In genomic region chr10:91169414-91170065, GRCm38 (mm10) we compare ENCODE assay signal across 8 mouse cellular contexts. TPM values are rescaled to one million over a fixed set of nuclear protein-coding genes. Genes with fewer than 3 reads are reported as not detected.
DNase-seq lines count a peak whose midpoint lies in the region; ATAC-seq and TF ChIP-seq lines count a peak whose summit lies in the region.

No protein-coding gene starts in this region.

- TF ChIP-seq CTCF in gastrocnemius, adult 2 months (IDR thresholded peaks at IDR 0.05), result no peak
- no peak for TF ChIP-seq CTCF in liver, embryonic 14.5 days (IDR thresholded peaks at IDR 0.05; ENCODE audit: low read depth)

- H3K36me3 ChIP-seq in forebrain, embryonic 14.5 days (ENCODE audit: control insufficient read depth, insufficient read depth, low read length), result peaks cover 12% of the 10 kb centered on the region
- H3K36me3 ChIP-seq in liver, embryonic 14.5 days (replicated peaks; ENCODE audit: control insufficient read depth, insufficient read depth, low read depth), result peaks cover 36% of the 10 kb centered on the region

- DNase-seq in gastrocnemius, adult 2 months, result no peak
- DNase-seq in gastrocnemius, adult 18-20 months (ENCODE audit: low spot score), result no peak
- peak; percentile 43 for DNase-seq in 416B (ENCODE audit: low read depth)
- no peak for DNase-seq in forebrain, embryonic 14.5 days (ENCODE audit: low spot score)
- no peak for DNase-seq in liver, embryonic 14.5 days (ENCODE audit: low read depth in 3 of 3, low spot score in 3 of 3)
- no peak for DNase-seq in gastrocnemius, postnatal 36 days
- DNase-seq in embryo, embryonic 9.5 days (ENCODE audit: extremely low spot score), result no peak

- TF ChIP-seq EP300 in liver, embryonic 14.5 days (IDR thresholded peaks at IDR 0.05; ENCODE audit: low read depth), result no peak

- no peak for ATAC-seq in forebrain, embryonic 14.5 days
- ATAC-seq in liver, embryonic 14.5 days (ENCODE audit: insufficient read depth), result no peak
- no peak for ATAC-seq in frontal cortex, adult (ENCODE audit: low TSS enrichment)

- WGBS in forebrain, embryonic 14.5 days, result 38% methylated on average over 17 of the region's 17 CpGs
- 10% methylated on average over 17 of the region's 17 CpGs for WGBS in liver, embryonic 14.5 days (ENCODE audit: insufficient replicate concordance)

- H3K9me3 ChIP-seq in forebrain, embryonic 14.5 days (replicated peaks; ENCODE audit: control insufficient read depth, low read length), result no peaks in the 10 kb centered on the region
- no peaks in the 10 kb centered on the region for H3K9me3 ChIP-seq in liver, embryonic 14.5 days (ENCODE audit: control insufficient read depth, low read length)

- no peaks in the 10 kb centered on the region for H3K27me3 ChIP-seq in forebrain, embryonic 14.5 days (replicated peaks; ENCODE audit: control insufficient read depth, insufficient read depth, low read length)
- H3K27me3 ChIP-seq in liver, embryonic 14.5 days (ENCODE audit: control insufficient read depth, insufficient read depth, low read length), result no peaks in the 10 kb centered on the region

- intact Hi-C loops in gastrocnemius, adult 2 months (cut with DNase I), result loop anchor here (1.0 kb wide), 1 partner anchor 19 kb away; no protein-coding TSS in a partner anchor
- intact Hi-C loops in gastrocnemius, postnatal 36 days (cut with DNase I), result loop anchor here (2.0 to 5.0 kb wide), 2 partner anchors 19 to 68 kb away; no protein-coding TSS in a partner anchor

- H3K27ac ChIP-seq in gastrocnemius, adult 2 months, result peak overlapping the region; percentile 96
- H3K27ac ChIP-seq in forebrain, embryonic 14.5 days (ENCODE audit: low read depth, low read length), result no peak overlapping the region
- H3K27ac ChIP-seq in liver, embryonic 14.5 days, result peak overlapping the region; percentile 93

- H3K4me3 ChIP-seq in gastrocnemius, adult 2 months, result peak overlapping the region; percentile 90
- peak overlapping the region; percentile 98 for H3K4me3 ChIP-seq in forebrain, embryonic 14.5 days (ENCODE audit: low read depth, low read length)
- H3K4me3 ChIP-seq in liver, embryonic 14.5 days (ENCODE audit: insufficient read depth in 1 of 2, low read depth in 2 of 2, low read length in 2 of 2), result peak overlapping the region; percentile 73 to 87

- H3K4me1 ChIP-seq in forebrain, embryonic 14.5 days (ENCODE audit: control insufficient read depth, insufficient read depth, low read length), result peaks cover 14% of the 10 kb centered on the region; the same call in 1 of the 2 replicates
- peaks cover 23 to 26% of the 10 kb centered on the region in 2 experiments for H3K4me1 ChIP-seq in liver, embryonic 14.5 days (replicated peaks; ENCODE audit: control insufficient read depth in 2 of 2, insufficient read depth in 2 of 2, low read length in 1 of 2)

- H3K4me2 ChIP-seq in forebrain, embryonic 14.5 days (ENCODE audit: low read length), result peak overlapping the region; percentile 65
- H3K4me2 ChIP-seq in liver, embryonic 14.5 days (ENCODE audit: low read depth), result peak overlapping the region; percentile 77

- H3K9ac ChIP-seq in forebrain, embryonic 14.5 days (ENCODE audit: low read length), result peak overlapping the region; percentile 99
- H3K9ac ChIP-seq in liver, embryonic 14.5 days (replicated peaks), result peak overlapping the region; percentile 100

RNA-seq across cellular contexts. Expression of gene Tmpo, which starts 11.6 kb away (rescaled TPM):
- 10 to 100 TPM; 62.2 to 83.0 TPM for total RNA-seq in gastrocnemius, adult 2 months (2021)
- 10 to 100 TPM; 49.9 to 50.5 TPM for total RNA-seq in gastrocnemius, adult 18-20 months (2021)
- 157 and 165 TPM in 2 replicates for polyA plus RNA-seq in forebrain, embryonic 14.5 days (2014; fragmentation: Nextera tagmentation; extraction: Ambion mirVana)
- 79.8 and 111 TPM in 2 replicates for polyA plus RNA-seq in liver, embryonic 14.5 days (2012; rRNA removed)
- 116 and 130 TPM in 2 replicates for polyA plus RNA-seq in liver, embryonic 14.5 days (2014; fragmentation: Nextera tagmentation; extraction: Ambion mirVana)
- total RNA-seq in gastrocnemius, postnatal 36 days (2021), result 10 to 100 TPM; 52.2 to 57.4 TPM

RNA-seq across cellular contexts. Expression of gene Slc25a3, which starts 45.7 kb away (rescaled TPM):
- 1,000 to 10,000 TPM; 1,080 to 1,363 TPM for total RNA-seq in gastrocnemius, adult 2 months (2021)
- total RNA-seq in gastrocnemius, adult 18-20 months (2021), result 1,000 to 10,000 TPM; 1,039 to 1,209 TPM
- 489 and 493 TPM in 2 replicates for polyA plus RNA-seq in forebrain, embryonic 14.5 days (2014; fragmentation: Nextera tagmentation; extraction: Ambion mirVana)
- polyA plus RNA-seq in liver, embryonic 14.5 days (2012; rRNA removed), result 121 and 190 TPM in 2 replicates
- polyA plus RNA-seq in liver, embryonic 14.5 days (2014; fragmentation: Nextera tagmentation; extraction: Ambion mirVana), result 207 and 223 TPM in 2 replicates
- 1,000 to 10,000 TPM; 1,123 to 1,124 TPM for total RNA-seq in gastrocnemius, postnatal 36 days (2021)
